Mouse (Mus musculus): Measurements from ENCODE around the gene Cpxcr1. TPM values are rescaled to one million over a fixed set of nuclear protein-coding genes. Genes with fewer than 3 reads are reported as not detected.

Gene Cpxcr1
- not detected in 2 replicates for total RNA-seq (2023)

GRCm38 (mm10) chrX:116448644-116449043 is at the start of gene Cpxcr1:
Gene Cpxcr1 (plus strand): TSS chrX:116448944.

Other genes with a start within 250 kb of the Cpxcr1 start
- gene H2afb2, start 232.2 kb downstream of the Cpxcr1 start, total RNA-seq (2023) = not detected in 2 replicates